Mouse (Mus musculus): ENCODE measurements around the gene Olfr1339. TPM values are rescaled to one million over a fixed set of nuclear protein-coding genes. Genes with fewer than 3 reads are reported as not detected.

The Olfr1339 gene
- not detected in 2 replicates for polyA plus RNA-seq (2014; fragmentation: Nextera tagmentation; extraction: Ambion mirVana)

DNA sequence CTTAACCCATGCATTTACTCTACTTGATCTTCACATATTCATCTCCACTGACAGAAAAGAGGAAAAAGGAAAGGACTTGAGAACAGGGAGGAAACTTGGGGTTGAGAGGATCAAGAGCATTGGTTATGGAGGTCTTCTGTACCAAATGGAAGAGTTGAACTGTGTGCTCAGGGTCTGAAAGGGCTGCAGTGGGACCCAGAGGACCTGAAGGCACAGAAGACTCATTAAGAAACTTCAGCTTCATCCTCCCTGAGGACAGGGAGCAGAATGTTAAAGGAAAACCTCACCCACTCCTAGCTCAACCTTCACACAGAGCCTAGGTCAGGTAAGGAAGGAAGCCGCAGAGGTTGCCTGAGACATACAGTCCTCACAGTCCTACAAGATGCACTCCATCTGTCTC, at the start of gene Olfr1339:
Gene Olfr1339, plus strand, starts transcription at position 301 of the 400 bp plus-strand sequence.
- no peaks in the 10 kb centered on the region for H3K27me3 ChIP-seq (ENCODE audit: control insufficient read depth, insufficient read depth, low read length)
- no peak within 1 kb of the TSS for H3K9ac ChIP-seq
- H3K27ac ChIP-seq, result no peak within 1 kb of the TSS
- ATAC-seq (ENCODE audit: low FRiP score) (no peak), DNase-seq (ENCODE audit: low spot score) (no peak)
- H3K36me3 ChIP-seq (replicated peaks; ENCODE audit: control insufficient read depth, insufficient read depth), result no peaks in the 10 kb centered on the region
- H3K9me3 ChIP-seq (ENCODE audit: control insufficient read depth, low read length), result no peaks in the 10 kb centered on the region
- 100% methylated on average over 1 of the region's 1 CpGs for WGBS
- no peak within 1 kb of the TSS for H3K4me3 ChIP-seq (replicated peaks; ENCODE audit: low read length)
- no peak within 1 kb of the TSS for H3K4me2 ChIP-seq (replicated peaks)
- no peaks in the 10 kb centered on the region for H3K4me1 ChIP-seq (replicated peaks; ENCODE audit: control insufficient read depth, insufficient read depth, low read length)

DNA sequence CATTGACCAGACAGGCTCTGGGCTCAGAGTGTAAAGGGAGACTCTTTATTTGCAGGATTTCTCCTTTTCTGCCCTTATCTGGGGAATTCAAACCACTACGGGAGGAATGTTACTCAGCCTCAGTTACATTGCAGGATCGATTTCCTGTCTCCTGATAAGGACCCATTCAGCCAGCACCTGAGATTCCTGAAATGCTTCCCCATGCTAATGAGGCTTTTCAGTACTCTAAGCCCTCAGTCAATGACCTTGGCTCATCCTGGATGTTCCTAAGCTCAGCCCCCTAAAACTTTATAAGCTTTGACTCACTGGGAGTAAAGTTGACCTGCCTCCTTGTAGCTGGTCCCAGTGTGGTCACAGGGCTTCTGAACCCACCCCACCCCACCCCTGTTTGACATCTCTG, 44.9 kb upstream of the Olfr1339 start:
- Histone ChIP-seq H3K9me3 (ENCODE audit: control insufficient read depth, low read length) (no peaks in the 10 kb centered on the region), H3K4me1 (replicated peaks; ENCODE audit: control insufficient read depth, insufficient read depth, low read length) (no peaks in the 10 kb centered on the region), H3K9ac (no peak overlapping the region), H3K27me3 (ENCODE audit: control insufficient read depth, insufficient read depth, low read length) (no peaks in the 10 kb centered on the region), H3K4me3 (replicated peaks; ENCODE audit: low read length) (no peak overlapping the region), H3K27ac (no peak overlapping the region), H3K36me3 (replicated peaks; ENCODE audit: control insufficient read depth, insufficient read depth) (no peaks in the 10 kb centered on the region), H3K4me2 (replicated peaks) (no peak overlapping the region)
- WGBS, result 74% methylated on average over 2 of the region's 2 CpGs
- DNase-seq (ENCODE audit: low spot score), result no peak
- ATAC-seq (ENCODE audit: low FRiP score), result no peak

DNA sequence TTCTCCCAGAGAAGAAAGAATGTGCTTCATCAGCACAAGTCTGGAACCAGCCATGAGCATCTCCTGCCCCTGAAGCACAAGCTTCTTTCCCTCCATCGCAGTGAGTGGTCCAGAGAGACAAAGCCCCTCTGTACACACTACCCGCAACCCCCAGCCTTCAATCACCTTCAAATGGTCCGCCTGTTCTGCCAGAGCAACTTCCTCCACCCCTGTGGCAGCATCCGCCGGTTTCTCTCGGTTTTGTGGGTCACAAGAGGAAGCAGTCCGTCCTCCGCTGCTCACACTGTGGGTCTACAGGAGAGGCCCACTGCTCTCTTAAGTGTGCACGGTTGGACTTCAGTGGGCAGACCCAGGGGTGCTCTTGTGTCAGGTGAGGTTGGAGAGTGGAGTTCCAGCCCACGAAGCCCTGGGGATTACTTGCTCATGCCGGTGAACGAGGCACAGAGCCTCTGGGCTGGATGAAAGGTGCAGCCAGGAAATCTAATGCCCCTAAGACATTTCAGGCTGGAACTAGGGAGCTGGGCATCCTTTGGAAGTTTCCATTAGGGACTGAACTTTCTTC, 39.5 kb upstream of the Olfr1339 start, which contains the start of gene Olfr1342:
Gene Olfr1342, minus strand, starts transcription at position 345 of the 562 bp plus-strand sequence.
- H3K27me3 ChIP-seq (ENCODE audit: control insufficient read depth, insufficient read depth, low read length), result no peaks in the 10 kb centered on the region
- no peak within 1 kb of the TSS for H3K4me2 ChIP-seq (replicated peaks)
- no peaks in the 10 kb centered on the region for H3K4me1 ChIP-seq (replicated peaks; ENCODE audit: control insufficient read depth, insufficient read depth, low read length)
- DNase-seq (ENCODE audit: low spot score) (no peak), ATAC-seq (ENCODE audit: low FRiP score) (no peak)
- H3K9me3 ChIP-seq (ENCODE audit: control insufficient read depth, low read length), result no peaks in the 10 kb centered on the region
- no peak within 1 kb of the TSS for H3K4me3 ChIP-seq (replicated peaks; ENCODE audit: low read length)
- 51% methylated on average over 12 of the region's 12 CpGs for WGBS
- H3K27ac ChIP-seq, result no peak within 1 kb of the TSS
- H3K9ac ChIP-seq, result no peak within 1 kb of the TSS
- no peaks in the 10 kb centered on the region for H3K36me3 ChIP-seq (replicated peaks; ENCODE audit: control insufficient read depth, insufficient read depth)

DNA sequence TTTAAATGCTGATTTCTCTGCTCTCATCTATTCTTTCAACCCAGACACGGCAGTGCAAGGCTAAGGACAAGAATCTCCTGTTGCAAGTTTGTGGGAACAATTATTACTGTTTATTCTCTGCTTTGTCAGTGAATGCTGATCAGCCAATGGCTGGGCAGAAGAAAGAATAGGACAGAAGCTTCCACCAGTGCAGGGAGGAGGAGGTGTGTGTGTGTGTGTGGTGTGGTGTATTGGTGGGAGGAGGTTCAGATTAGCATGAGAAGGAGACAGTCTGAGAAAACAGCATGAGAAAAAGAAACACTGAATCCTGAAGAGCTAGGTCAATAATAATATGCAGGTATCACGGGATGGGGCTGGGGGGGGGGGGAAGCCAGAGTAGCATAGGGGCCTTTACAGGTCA, 38.2 kb upstream of the Olfr1339 start:
- no peaks in the 10 kb centered on the region for H3K9me3 ChIP-seq (ENCODE audit: control insufficient read depth, low read length)
- no peaks in the 10 kb centered on the region for H3K27me3 ChIP-seq (ENCODE audit: control insufficient read depth, insufficient read depth, low read length)
- no peaks in the 10 kb centered on the region for H3K36me3 ChIP-seq (replicated peaks; ENCODE audit: control insufficient read depth, insufficient read depth)
- DNase-seq (ENCODE audit: low spot score) (no peak), ATAC-seq (ENCODE audit: low FRiP score) (no peak)
- H3K4me2 ChIP-seq (replicated peaks), result no peak overlapping the region
- no peak overlapping the region for H3K4me3 ChIP-seq (replicated peaks; ENCODE audit: low read length)
- H3K27ac ChIP-seq, result no peak overlapping the region
- no peaks in the 10 kb centered on the region for H3K4me1 ChIP-seq (replicated peaks; ENCODE audit: control insufficient read depth, insufficient read depth, low read length)
- H3K9ac ChIP-seq, result no peak overlapping the region
- 23% methylated on average over 2 of the region's 2 CpGs for WGBS

DNA sequence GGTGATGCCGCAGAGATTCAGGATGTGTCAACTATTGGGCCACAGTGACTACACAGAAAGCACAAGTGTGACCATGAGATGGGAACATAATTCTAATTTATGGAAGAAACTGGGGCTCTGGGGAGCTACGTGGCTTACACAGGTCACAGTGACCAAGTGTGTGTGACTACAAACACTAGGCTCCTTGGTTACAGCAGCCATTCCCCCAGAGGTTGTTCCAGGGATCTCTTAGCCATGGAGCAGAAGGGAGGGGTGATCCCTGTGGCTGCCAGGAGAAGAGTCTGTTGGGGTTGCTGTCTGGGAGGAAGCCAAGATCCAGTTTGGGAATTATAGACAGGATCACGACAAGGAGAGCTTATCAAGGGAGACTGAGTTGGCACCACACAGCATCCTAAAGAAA, 28.8 kb upstream of the Olfr1339 start, which contains the start of gene Olfr1341:
Gene Olfr1341, plus strand, starts transcription at position 301 of the 400 bp plus-strand sequence.
- no peaks in the 10 kb centered on the region for H3K4me1 ChIP-seq (replicated peaks; ENCODE audit: control insufficient read depth, insufficient read depth, low read length)
- H3K9ac ChIP-seq, result no peak within 1 kb of the TSS
- H3K4me3 ChIP-seq (replicated peaks; ENCODE audit: low read length), result no peak within 1 kb of the TSS
- ATAC-seq (ENCODE audit: low FRiP score) (no peak), DNase-seq (ENCODE audit: low spot score) (no peak)
- H3K27me3 ChIP-seq (ENCODE audit: control insufficient read depth, insufficient read depth, low read length), result no peaks in the 10 kb centered on the region
- no peaks in the 10 kb centered on the region for H3K9me3 ChIP-seq (ENCODE audit: control insufficient read depth, low read length)
- H3K27ac ChIP-seq, result no peak within 1 kb of the TSS
- 79% methylated on average over 3 of the region's 3 CpGs for WGBS
- no peak within 1 kb of the TSS for H3K4me2 ChIP-seq (replicated peaks)
- H3K36me3 ChIP-seq (replicated peaks; ENCODE audit: control insufficient read depth, insufficient read depth), result no peaks in the 10 kb centered on the region

DNA sequence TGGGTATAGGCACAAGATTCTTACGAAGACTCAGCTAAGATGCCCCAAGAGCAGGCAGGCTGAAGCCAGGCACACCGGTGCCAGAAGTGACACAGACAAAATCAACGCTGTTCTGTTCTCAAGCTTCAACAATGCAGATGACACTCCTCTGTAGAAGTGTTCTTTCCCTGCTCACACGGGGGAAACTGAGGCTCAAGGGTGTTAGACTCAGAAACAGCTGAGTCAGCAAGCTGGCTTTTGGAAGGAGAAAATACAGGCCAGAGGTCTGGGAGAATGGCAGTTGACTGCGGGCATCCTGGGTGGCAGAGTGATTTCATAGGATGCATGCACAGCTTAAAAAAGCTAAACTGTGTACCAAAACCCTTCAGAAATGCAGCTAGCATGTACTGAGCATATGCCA, 23.9 kb upstream of the Olfr1339 start:
- Histone ChIP-seq H3K9me3 (ENCODE audit: control insufficient read depth, low read length) (no peaks in the 10 kb centered on the region), H3K4me3 (replicated peaks; ENCODE audit: low read length) (no peak overlapping the region), H3K4me2 (replicated peaks) (no peak overlapping the region), H3K36me3 (replicated peaks; ENCODE audit: control insufficient read depth, insufficient read depth) (no peaks in the 10 kb centered on the region), H3K27ac (no peak overlapping the region), H3K4me1 (replicated peaks; ENCODE audit: control insufficient read depth, insufficient read depth, low read length) (no peaks in the 10 kb centered on the region), H3K9ac (no peak overlapping the region), H3K27me3 (ENCODE audit: control insufficient read depth, insufficient read depth, low read length) (no peaks in the 10 kb centered on the region)
- 86% methylated on average over 5 of the region's 5 CpGs for WGBS
- ATAC-seq (ENCODE audit: low FRiP score) (no peak), DNase-seq (ENCODE audit: low spot score) (no peak)

DNA sequence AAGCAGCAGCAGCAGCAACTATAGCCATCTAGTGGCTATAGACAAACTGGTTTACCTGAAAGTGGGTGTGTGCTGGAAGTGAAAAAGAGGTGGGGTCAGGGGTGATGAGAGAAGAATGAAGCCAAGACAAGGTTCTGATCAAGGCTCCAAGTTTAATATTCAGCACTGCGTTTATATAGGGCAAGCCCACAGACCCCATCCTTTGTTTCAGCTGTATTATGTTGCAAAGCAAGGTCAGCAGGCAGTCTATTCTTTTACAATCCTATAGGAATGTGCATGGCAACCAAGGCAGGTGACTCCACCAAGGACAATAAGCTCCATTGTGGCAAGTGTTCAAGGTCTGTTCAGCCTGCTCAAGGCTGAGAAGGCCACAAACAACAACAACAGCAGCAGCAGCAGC, 20.3 kb upstream of the Olfr1339 start:
- Histone ChIP-seq H3K4me2 (replicated peaks) (no peak overlapping the region), H3K27me3 (ENCODE audit: control insufficient read depth, insufficient read depth, low read length) (no peaks in the 10 kb centered on the region), H3K9me3 (ENCODE audit: control insufficient read depth, low read length) (no peaks in the 10 kb centered on the region), H3K36me3 (replicated peaks; ENCODE audit: control insufficient read depth, insufficient read depth) (no peaks in the 10 kb centered on the region), H3K4me1 (replicated peaks; ENCODE audit: control insufficient read depth, insufficient read depth, low read length) (no peaks in the 10 kb centered on the region), H3K27ac (no peak overlapping the region), H3K4me3 (replicated peaks; ENCODE audit: low read length) (no peak overlapping the region), H3K9ac (no peak overlapping the region)
- WGBS, result 8% methylated on average over 1 of the region's 1 CpGs
- ATAC-seq (ENCODE audit: low FRiP score), result no peak
- no peak for DNase-seq (ENCODE audit: low spot score)

DNA sequence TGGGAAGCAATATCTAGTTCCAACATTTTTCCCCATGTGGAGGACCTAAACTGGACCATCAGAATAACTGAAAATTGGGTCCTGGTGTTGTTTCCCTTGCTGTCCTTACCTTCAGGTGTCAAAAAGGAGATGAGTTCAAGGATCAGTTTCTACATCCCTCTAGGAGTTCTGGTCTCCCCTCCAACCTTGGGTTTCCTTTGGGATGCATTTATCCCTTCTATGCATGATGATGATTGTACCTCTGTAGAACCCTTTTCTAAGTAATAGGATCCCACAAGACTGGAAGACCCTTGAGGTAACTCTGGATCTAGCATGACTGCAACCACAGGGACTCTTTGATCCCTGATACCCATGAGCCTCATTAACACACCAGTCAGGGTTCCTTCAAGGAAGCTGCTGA, 12.1 kb upstream of the Olfr1339 start, which contains the start of gene Olfr1340:
Gene Olfr1340, plus strand, starts transcription at position 301 of the 400 bp plus-strand sequence.
- Histone ChIP-seq H3K27me3 (ENCODE audit: control insufficient read depth, insufficient read depth, low read length) (no peaks in the 10 kb centered on the region), H3K4me1 (replicated peaks; ENCODE audit: control insufficient read depth, insufficient read depth, low read length) (no peaks in the 10 kb centered on the region), H3K9me3 (ENCODE audit: control insufficient read depth, low read length) (no peaks in the 10 kb centered on the region), H3K27ac (no peak within 1 kb of the TSS), H3K36me3 (replicated peaks; ENCODE audit: control insufficient read depth, insufficient read depth) (no peaks in the 10 kb centered on the region), H3K4me3 (replicated peaks; ENCODE audit: low read length) (no peak within 1 kb of the TSS), H3K4me2 (replicated peaks) (no peak within 1 kb of the TSS), H3K9ac (no peak within 1 kb of the TSS)
- DNase-seq (ENCODE audit: low spot score) (no peak), ATAC-seq (ENCODE audit: low FRiP score) (no peak)

DNA sequence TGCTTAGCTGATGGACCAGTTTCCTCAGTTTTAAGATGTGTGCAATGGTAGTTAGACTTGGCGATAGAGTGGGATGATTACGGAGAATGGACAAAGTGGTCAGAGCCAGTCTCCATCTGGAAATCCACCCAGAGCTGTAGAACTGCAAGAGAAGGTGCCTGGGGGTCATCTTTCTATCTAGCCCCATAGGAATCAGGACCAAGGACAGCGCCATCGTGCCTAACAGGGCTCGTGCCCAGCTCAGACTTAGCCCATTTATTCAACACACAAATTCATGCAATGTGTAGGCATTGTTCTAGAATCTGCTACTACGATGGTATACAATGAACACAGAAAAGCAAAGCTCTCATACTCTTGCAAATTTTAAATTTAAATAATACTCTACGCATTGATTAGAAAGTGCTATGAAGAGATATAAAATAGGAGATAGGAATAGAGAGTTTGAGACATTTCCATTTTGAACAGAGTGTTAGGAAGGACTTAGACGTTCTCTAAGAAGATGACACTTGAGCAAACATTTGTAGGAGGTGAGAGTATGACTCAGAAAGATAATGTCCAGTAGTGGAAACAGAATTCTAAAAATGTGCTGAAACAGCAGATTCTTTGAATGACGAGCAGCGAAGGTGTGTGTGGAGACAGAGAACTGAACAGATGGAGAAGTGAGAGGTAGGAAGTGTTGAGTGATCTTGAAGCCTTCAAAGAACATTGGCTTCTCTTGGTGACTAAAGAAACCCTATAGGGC, 10.1 kb upstream of the Olfr1339 start:
- Histone ChIP-seq H3K36me3 (replicated peaks; ENCODE audit: control insufficient read depth, insufficient read depth) (no peaks in the 10 kb centered on the region), H3K27me3 (ENCODE audit: control insufficient read depth, insufficient read depth, low read length) (no peaks in the 10 kb centered on the region), H3K9ac (no peak overlapping the region), H3K27ac (no peak overlapping the region), H3K4me3 (replicated peaks; ENCODE audit: low read length) (no peak overlapping the region), H3K4me2 (replicated peaks) (no peak overlapping the region), H3K4me1 (replicated peaks; ENCODE audit: control insufficient read depth, insufficient read depth, low read length) (no peaks in the 10 kb centered on the region), H3K9me3 (ENCODE audit: control insufficient read depth, low read length) (no peaks in the 10 kb centered on the region)
- WGBS, result 63% methylated on average over 10 of the region's 10 CpGs
- ATAC-seq (ENCODE audit: low FRiP score) (no peak), DNase-seq (ENCODE audit: low spot score) (no peak)

All from hindbrain, embryonic 14.5 days (tissue).